Mouse (Mus musculus): ENCODE measurements around the gene Pfn3. TPM values are rescaled to one million over a fixed set of nuclear protein-coding genes. Genes with fewer than 3 reads are reported as not detected.

Pfn3 gene
- total RNA-seq, 2 experiments from 2014 or later: not detected

GRCm38 (mm10) chr13:55403266-55403665 is 11.8 kb downstream of the Pfn3 start:
- no peak for DNase-seq
- intact Hi-C loops (cut with DNase I): no loop called here

GRCm38 (mm10) chr13:55400039-55400346 is 15.0 kb downstream of the Pfn3 start:
- no peak for DNase-seq
- intact Hi-C loops (cut with DNase I): no loop called here

GRCm38 (mm10) chr13:55399300-55400038 is 15.6 kb downstream of the Pfn3 start:
- intact Hi-C loops (cut with DNase I): no loop called here

GRCm38 (mm10) chr13:55398088-55398487 is 16.9 kb downstream of the Pfn3 start, which contains the start of gene Slc34a1:
Slc34a1 (plus strand) TSS chr13:55398187.
- intact Hi-C loops (cut with DNase I): no loop called here
- DNase-seq: no peak

More at GRCm38 (mm10) chr13:55399300-55400038, 15.6 kb downstream of the Pfn3 start:
- DNase-seq: no peak

- intact Hi-C loops (cut with DNase I): no loop called here
These were observed 22.1 kb downstream of the Pfn3 start for GRCm38 (mm10) chr13:55392933-55393332.

GRCm38 (mm10) chr13:55391626-55392029 is 23.4 kb downstream of the Pfn3 start:
- intact Hi-C loops (cut with DNase I): no loop called here
- no peak for DNase-seq

More at GRCm38 (mm10) chr13:55392933-55393332, 22.1 kb downstream of the Pfn3 start:
- DNase-seq: no peak

- intact Hi-C loops (cut with DNase I): no loop called here
- DNase-seq: no peak
These were observed 24.4 kb downstream of the Pfn3 start for GRCm38 (mm10) chr13:55390644-55391043.

- DNase-seq: no peak
- intact Hi-C loops (cut with DNase I): no loop called here
These were observed 33.2 kb downstream of the Pfn3 start for GRCm38 (mm10) chr13:55381790-55382189.

- intact Hi-C loops (cut with DNase I): no loop called here
- no peak for DNase-seq
These were observed 36.0 kb downstream of the Pfn3 start for GRCm38 (mm10) chr13:55378907-55379580.

- intact Hi-C loops (cut with DNase I): no loop called here
- DNase-seq: no peak
These were observed 39.2 kb downstream of the Pfn3 start for GRCm38 (mm10) chr13:55375877-55376276.

GRCm38 (mm10) chr13:55374206-55374924 is 40.7 kb downstream of the Pfn3 start:
- DNase-seq: no peak
- intact Hi-C loops (cut with DNase I): no loop called here

- DNase-seq: no peak
- intact Hi-C loops (cut with DNase I): no loop called here
These were observed 43.3 kb downstream of the Pfn3 start for GRCm38 (mm10) chr13:55371740-55372139.

- intact Hi-C loops (cut with DNase I): no loop called here
- no peak for DNase-seq
These were observed 43.9 kb downstream of the Pfn3 start for GRCm38 (mm10) chr13:55371007-55371681.

GRCm38 (mm10) chr13:55370234-55370633 is 44.8 kb downstream of the Pfn3 start:
- DNase-seq: no peak
- intact Hi-C loops (cut with DNase I): no loop called here

GRCm38 (mm10) chr13:55369531-55370114 is 45.4 kb downstream of the Pfn3 start, which contains the start of gene Rgs14:
Rgs14 (plus strand) TSS chr13:55369732.
- no peak for DNase-seq
- intact Hi-C loops (cut with DNase I): no loop called here

GRCm38 (mm10) chr13:55368401-55368800 is 46.6 kb downstream of the Pfn3 start:
- intact Hi-C loops (cut with DNase I): no loop called here
- no peak for DNase-seq
